Mouse (Mus musculus) CH12.LX (cell line): Measurements from ENCODE around the gene Asb17. TPM values are rescaled to one million over a fixed set of nuclear protein-coding genes. Genes with fewer than 3 reads are reported as not detected.

Experiments used
- DNase-seq: peaks from one replicate; pipeline ENCODE4 v3.0.0-alpha.2; 2013; ENCODE audit errors: extremely low read depth
- H3K27ac ChIP-seq: 2 replicates; pipeline ENCODE4 v1.5.1; 2012; ENCODE audit warnings: low read depth, mild to moderate bottlenecking, control low read depth, moderate library complexity; ENCODE audit not compliant: insufficient read depth
- H3K27me3 ChIP-seq: replicated peaks from 2 replicates; pipeline ENCODE3; 2012; ENCODE audit warnings: inconsistent platforms
- H3K36me3 ChIP-seq, 2 experiments: replicated peaks in 1 of 2; 2 replicates each; pipeline versions ENCODE3 to v1.6.1; 2012; ENCODE audit warnings: inconsistent platforms in 1 of 2, low read length in 1 of 2, mild to moderate bottlenecking in 1 of 2, mixed read lengths in 1 of 2, moderate library complexity in 1 of 2; ENCODE audit not compliant: control insufficient read depth in 1 of 2, insufficient read depth in 1 of 2
- H3K4me1 ChIP-seq, 2 experiments: 2 replicates each; pipeline ENCODE4 v1.6.1; 2012; ENCODE audit warnings: inconsistent platforms in 1 of 2, moderate library complexity in 1 of 2; ENCODE audit not compliant: insufficient read depth in 2 of 2, control insufficient read depth in 1 of 2
- H3K4me2 ChIP-seq: 2 replicates; pipeline ENCODE4 v1.6.1; 2012; ENCODE audit warnings: low read depth, mild to moderate bottlenecking, control low read depth; ENCODE audit not compliant: poor library complexity, insufficient read depth, severe bottlenecking
- H3K4me3 ChIP-seq, 3 experiments: fragments of 150-350 bp in 1 of 3; sonication (generic) in 1 of 3; replicated peaks in 1 of 3; 2 replicates each; pipeline versions ENCODE3 to v1.5.1; 2011 to 2012; ENCODE audit warnings: low read depth in 2 of 3, low read length in 2 of 3, mild to moderate bottlenecking in 2 of 3, moderate library complexity in 2 of 3, control low read depth in 1 of 3, improper control_type of control experiment in 1 of 3, inconsistent platforms in 1 of 3, mixed read lengths in 1 of 3; ENCODE audit not compliant: poor library complexity in 1 of 3
- H3K79me2 ChIP-seq: replicated peaks from 2 replicates; pipeline ENCODE4 v1.6.1; 2012; ENCODE audit warnings: mild to moderate bottlenecking, moderate library complexity; ENCODE audit not compliant: control insufficient read depth, poor library complexity, insufficient read depth, severe bottlenecking; ENCODE audit errors: extremely low read depth
- H3K9ac ChIP-seq: 2 replicates; pipeline ENCODE4 v1.6.1; 2012; ENCODE audit warnings: low read depth, mild to moderate bottlenecking, control low read depth, moderate library complexity; ENCODE audit not compliant: insufficient read depth
- H3K9me3 ChIP-seq: replicated peaks from 2 replicates; pipeline ENCODE3; 2012; ENCODE audit warnings: low read length, inconsistent platforms, mixed read lengths
- BHLHE40 ChIP-seq: IDR thresholded peaks from 2 replicates; pipeline ENCODE4 v1.6.1; 2011; ENCODE audit warnings: mild to moderate bottlenecking, low read depth, low read length, improper control_type of control experiment
- CHD2 ChIP-seq: IDR thresholded peaks from 2 replicates; pipeline ENCODE4 v1.6.1; 2011; ENCODE audit warnings: low read length, improper control_type of control experiment
- E2F4 ChIP-seq: IDR thresholded peaks from 2 replicates; pipeline ENCODE4 v1.6.1; 2011; ENCODE audit warnings: low read depth, low read length, improper control_type of control experiment; ENCODE audit not compliant: insufficient replicate concordance
- ELF1 ChIP-seq: IDR thresholded peaks from 2 replicates; pipeline ENCODE4 v1.6.1; 2014; ENCODE audit warnings: low read depth, mild to moderate bottlenecking, inconsistent platforms, low read length, improper control_type of control experiment
- ETS1 ChIP-seq: conservative IDR thresholded peaks from 2 replicates; pipeline ENCODE4 v1.6.1; 2012; ENCODE audit warnings: low read depth, mild to moderate bottlenecking, inconsistent platforms, low read length, improper control_type of control experiment, moderate library complexity
- GABPA ChIP-seq: IDR thresholded peaks from 2 replicates; pipeline ENCODE4 v1.6.1; 2012; ENCODE audit warnings: low read depth, low read length, improper control_type of control experiment, inconsistent platforms; ENCODE audit not compliant: insufficient replicate concordance
- IRF4 ChIP-seq: IDR thresholded peaks from 2 replicates; pipeline ENCODE4 v1.6.1; 2014; ENCODE audit warnings: low read depth, mild to moderate bottlenecking, inconsistent platforms, low read length, improper control_type of control experiment
- JUN ChIP-seq: IDR thresholded peaks from 2 replicates; pipeline ENCODE4 v1.6.1; 2011; ENCODE audit warnings: low read depth, mild to moderate bottlenecking, low read length, improper control_type of control experiment, moderate library complexity; ENCODE audit not compliant: insufficient read depth
- MAX ChIP-seq: IDR thresholded peaks from 2 replicates; pipeline ENCODE4 v1.6.1; 2011; ENCODE audit warnings: low read length, improper control_type of control experiment
- MAZ ChIP-seq: IDR thresholded peaks from 2 replicates; pipeline ENCODE4 v1.6.1; 2012; ENCODE audit warnings: low read depth, mild to moderate bottlenecking, inconsistent platforms, low read length, improper control_type of control experiment, moderate library complexity
- MEF2A ChIP-seq: IDR thresholded peaks from 2 replicates; pipeline ENCODE4 v1.6.1; 2014; ENCODE audit warnings: low read depth, mild to moderate bottlenecking, inconsistent platforms, low read length, improper control_type of control experiment, borderline replicate concordance
- PAX5 ChIP-seq: IDR thresholded peaks from 2 replicates; pipeline ENCODE4 v1.6.1; 2012; ENCODE audit warnings: low read length, inconsistent platforms, mixed read lengths
- POLR2A ChIP-seq: IDR thresholded peaks from 2 replicates; pipeline ENCODE4 v1.6.1; 2011; ENCODE audit warnings: low read depth, mild to moderate bottlenecking, improper control_type of control experiment, low read length
- RAD21 ChIP-seq: IDR thresholded peaks from 2 replicates; pipeline ENCODE4 v1.6.1; 2011; ENCODE audit warnings: low read depth, mild to moderate bottlenecking, low read length, improper control_type of control experiment, moderate library complexity
- SIN3A ChIP-seq: IDR thresholded peaks from 2 replicates; pipeline ENCODE4 v1.6.1; 2012; ENCODE audit warnings: low read length, improper control_type of control experiment, inconsistent platforms
- TBP ChIP-seq: conservative IDR thresholded peaks from 2 replicates; pipeline ENCODE4 v1.6.1; 2011; ENCODE audit warnings: low read depth, low read length, improper control_type of control experiment
- TCF12 ChIP-seq: IDR thresholded peaks from 2 replicates; pipeline ENCODE4 v1.6.1; 2014; ENCODE audit warnings: low read depth, mild to moderate bottlenecking, inconsistent platforms, low read length, improper control_type of control experiment
- UBTF ChIP-seq: IDR thresholded peaks from 2 replicates; pipeline ENCODE4 v1.6.1; 2012; ENCODE audit warnings: low read depth, mild to moderate bottlenecking, inconsistent platforms, low read length, improper control_type of control experiment, moderate library complexity
- USF1 ChIP-seq: IDR thresholded peaks from 2 replicates; pipeline ENCODE4 v1.6.1; 2014; ENCODE audit warnings: low read depth, mild to moderate bottlenecking, inconsistent platforms, low read length, improper control_type of control experiment
- USF2 ChIP-seq: conservative IDR thresholded peaks from 2 replicates; pipeline ENCODE4 v1.6.1; 2011; ENCODE audit warnings: low read depth, low read length, improper control_type of control experiment
- ZKSCAN1 ChIP-seq: IDR thresholded peaks from 2 replicates; pipeline ENCODE4 v1.6.1; 2012; ENCODE audit warnings: low read depth, inconsistent platforms, low read length, improper control_type of control experiment, borderline replicate concordance
- ZNF384 ChIP-seq: IDR thresholded peaks from 2 replicates; pipeline ENCODE4 v1.6.1; 2012; ENCODE audit warnings: low read depth, low read length, improper control_type of control experiment, inconsistent platforms
- dilution Hi-C: fragments of 300-500 bp; cut with MboI; formaldehyde crosslinking; loops from 2 replicates; pipeline ENCODE4 v1.14.3; 2020; ENCODE audit warnings: low sequenced_read_pairs; ENCODE audit not compliant: extremely low pct_unique_long_range_greater_than_20kb, extremely low pct_ligation_motif_present
- in situ Hi-C: fragments of 300-500 bp; cut with MboI; formaldehyde crosslinking; loops from 3 replicates; pipeline ENCODE4 v1.14.3; 2019; ENCODE audit warnings: low sequenced_read_pairs, low pct_ligation_motif_present, low pct_unique_long_range_greater_than_20kb, mixed read lengths
- polyA plus RNA-seq: library from polyadenylated mRNA; unstranded; fragments of >175 nt; gene quantifications from 2 replicates; pipeline ENCODE4 v1.2.1, GENCODE M21; 2012; ENCODE audit warnings: low read depth; ENCODE audit not compliant: insufficient read length
- total RNA-seq, 2 experiments: library from RNA; depleted of rRNA; stranded (reverse); fragments of 300-350 nt in 1 of 2; fragments of >200 nt in 1 of 2; gene quantifications; 2 replicates each; pipeline ENCODE4 v1.2.3; 2012 to 2014

Asb17 gene
- total and polyA plus RNA-seq, 3 experiments, result 0.13 to 0.27 TPM; not detected in 1

DNA sequence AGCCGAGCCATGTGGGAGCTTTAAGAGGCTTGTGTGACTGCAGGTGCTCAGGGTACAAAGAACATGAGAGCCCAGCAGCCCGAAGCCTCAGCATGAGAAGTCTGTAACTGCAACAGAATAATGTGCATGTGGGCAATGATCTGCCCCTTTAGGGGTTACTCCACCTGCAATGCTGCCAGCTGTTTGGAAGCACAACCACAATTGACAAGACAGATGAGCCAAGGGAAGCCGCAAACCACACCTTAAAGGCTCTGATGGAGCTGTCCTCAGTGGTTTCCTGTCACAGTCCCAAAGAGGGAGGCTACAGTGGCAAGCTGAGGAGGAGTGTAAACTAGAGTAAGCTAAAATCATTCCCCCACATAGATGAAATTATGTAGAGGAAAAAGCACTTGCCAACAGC is 51.4 kb downstream of the Asb17 start:
- in situ Hi-C loops, result no loop called here

DNA sequence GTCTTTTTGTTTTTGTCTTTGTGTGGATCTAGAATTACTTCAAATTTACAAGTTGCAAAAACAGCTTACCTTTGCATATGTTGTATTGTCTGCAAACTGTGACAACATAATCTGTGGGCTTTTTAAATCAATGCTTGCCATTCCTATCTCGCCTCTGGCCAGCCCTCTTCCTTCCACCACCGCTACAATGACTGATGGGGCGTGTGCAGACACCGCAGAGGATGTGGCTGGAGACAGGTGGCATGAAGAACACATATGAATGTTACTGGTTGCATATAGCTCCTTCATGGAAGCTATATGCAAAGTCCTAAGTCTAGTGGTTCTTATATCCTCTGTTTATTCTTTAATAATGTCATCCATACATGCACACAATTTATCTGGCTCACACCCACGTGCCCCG is 53.2 kb downstream of the Asb17 start:
- no peak overlapping the region for H3K9ac ChIP-seq
- H3K79me2 ChIP-seq, result no peaks in the 10 kb centered on the region
- no peaks in the 10 kb centered on the region for H3K27me3 ChIP-seq
- no peak overlapping the region for H3K27ac ChIP-seq
- in situ Hi-C loops, result no loop called here
- no peak overlapping the region for H3K4me2 ChIP-seq
- dilution Hi-C loops, result no loop called here
- TF ChIP-seq MAX (no peak), GABPA (no peak), RAD21 (no peak), MEF2A (no peak), UBTF (no peak), USF1 (no peak), JUN (no peak), TBP (no peak), MAZ (no peak), TCF12 (no peak), ZKSCAN1 (no peak), SIN3A (no peak), ELF1 (no peak), BHLHE40 (no peak), POLR2A (no peak), PAX5 (no peak), ETS1 (no peak), IRF4 (no peak)
- H3K4me1 ChIP-seq, result 0 out of 4 replicates have a peak, but pooled peaks cover 0 to 5% of the 10 kb centered on the region in 2 experiments
- no peak for DNase-seq
- no peaks in the 10 kb centered on the region for H3K9me3 ChIP-seq
- peaks cover 0 to 19% of the 10 kb centered on the region in 2 experiments for H3K36me3 ChIP-seq
- H3K4me3 ChIP-seq, result no peak overlapping the region

More for the DNA sequence above, 51.4 kb downstream of the Asb17 start:
- H3K27me3 ChIP-seq, result no peaks in the 10 kb centered on the region
- no peak for TF ChIP-seq MEF2A
- TF ChIP-seq BHLHE40, result no peak
- no peak for TF ChIP-seq CHD2
- no peak for TF ChIP-seq ELF1
- no peak for TF ChIP-seq GABPA
- TF ChIP-seq E2F4, result no peak
- no peak for TF ChIP-seq TCF12
- no peak for TF ChIP-seq USF1
- no peak for TF ChIP-seq ZNF384
- no peak for TF ChIP-seq ZKSCAN1
- TF ChIP-seq JUN, result no peak
- no peak for TF ChIP-seq MAX
- TF ChIP-seq MAZ, result no peak
- TF ChIP-seq ETS1, result no peak
- no peak for TF ChIP-seq USF2
- no peak for TF ChIP-seq RAD21
- no peak for TF ChIP-seq IRF4
- no peak for TF ChIP-seq POLR2A
- TF ChIP-seq, all 38 proteins: peak for 0
- Histone ChIP-seq H3K9ac (no peak overlapping the region), H3K27ac (no peak overlapping the region), H3K9me3 (no peaks in the 10 kb centered on the region), H3K4me3 (no peak overlapping the region), H3K36me3 (peaks cover 0 to 19% of the 10 kb centered on the region in 2 experiments), H3K4me2 (no peak overlapping the region), H3K79me2 (no peaks in the 10 kb centered on the region), H3K4me1 (0 out of 4 replicates have a peak, but pooled peaks cover 0 to 5% of the 10 kb centered on the region in 2 experiments)
- DNase-seq, result no peak
- dilution Hi-C loops, result no loop called here
